9 mouse cellular contexts compared by ENCODE assay signal in the genomic region with DNA sequence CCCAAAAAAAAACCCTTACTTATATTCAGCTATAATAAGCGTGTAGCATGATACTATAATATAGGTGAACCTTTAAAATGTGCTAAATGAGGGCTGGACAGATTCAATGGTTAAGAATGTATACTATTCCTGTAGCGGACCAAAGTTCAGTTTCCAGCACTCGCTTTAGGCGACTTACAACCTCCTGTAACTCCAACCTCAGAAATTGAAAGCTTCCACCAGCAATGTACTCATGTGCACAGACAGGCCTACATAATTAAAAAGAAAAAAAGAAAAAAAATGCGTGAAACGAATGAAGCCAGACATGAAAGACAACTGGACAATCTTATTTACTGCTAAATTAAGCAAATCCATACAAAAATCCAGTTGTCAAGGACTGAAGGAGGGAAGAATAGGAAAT. TPM values are rescaled to one million over a fixed set of nuclear protein-coding genes. Genes with fewer than 3 reads are reported as not detected.
DNase-seq lines count a peak whose midpoint lies in the region; ATAC-seq and TF ChIP-seq lines count a peak whose summit lies in the region.
"Had no signal": no experiment of that assay in that cellular context is flagged by ENCODE, and none has a peak within 500 bp of the region (broad histone marks: within the 10 kb centered on the region; RNA-seq: fewer than 3 reads in every experiment).

No protein-coding gene starts in this region.

- TF ChIP-seq CTCF in ES-Bruce4 (IDR thresholded peaks at IDR 0.05; ENCODE audit: low read depth, low read length) = no peak

- H3K27ac ChIP-seq in hindbrain, embryonic 10.5 days = no peak overlapping the region
- H3K27ac ChIP-seq in hindbrain, embryonic 11.5 days (ENCODE audit: low read depth, low read length) = no peak overlapping the region
- H3K27ac ChIP-seq in ES-Bruce4 (ENCODE audit: insufficient read depth, low read length) = no peak overlapping the region
- H3K27ac ChIP-seq in forebrain, embryonic 12.5 days = no peak overlapping the region
- H3K27ac ChIP-seq in liver, embryonic 16.5 days (ENCODE audit: low read length) = no peak overlapping the region

- no peak for TF ChIP-seq EP300 in ES-Bruce4 (IDR thresholded peaks at IDR 0.05; ENCODE audit: insufficient read depth, low read depth, low read length)

- H3K36me3 ChIP-seq in hindbrain, embryonic 10.5 days = peaks cover 10% of the 10 kb centered on the region
- no peaks in the 10 kb centered on the region for H3K36me3 ChIP-seq in hindbrain, embryonic 11.5 days (ENCODE audit: control insufficient read depth, insufficient read depth, low read length)
- H3K36me3 ChIP-seq in ES-Bruce4 (ENCODE audit: control insufficient read depth, insufficient read depth, low read length, poor library complexity, severe bottlenecking) = peaks cover 2% of the 10 kb centered on the region
- H3K36me3 ChIP-seq in forebrain, embryonic 12.5 days (replicated peaks) = peaks cover 9% of the 10 kb centered on the region; the same call in 1 of the 2 replicates
- peaks cover 5% of the 10 kb centered on the region; the same call in 1 of the 2 replicates for H3K36me3 ChIP-seq in liver, embryonic 16.5 days (ENCODE audit: control insufficient read depth, insufficient read depth)

- H3K4me2 ChIP-seq in hindbrain, embryonic 11.5 days (replicated peaks; ENCODE audit: low read depth, low read length) = no peak overlapping the region
- peak overlapping the region; percentile 72; the same call in 1 of the 2 replicates for H3K4me2 ChIP-seq in forebrain, embryonic 12.5 days
- peak overlapping the region; percentile 64; the same call in 1 of the 2 replicates for H3K4me2 ChIP-seq in liver, embryonic 16.5 days (ENCODE audit: low read depth, low read length)

- no peak for ATAC-seq in hindbrain, embryonic 11.5 days (ENCODE audit: low FRiP score)
- ATAC-seq in forebrain, embryonic 12.5 days (ENCODE audit: low FRiP score) = no peak
- no peak for ATAC-seq in liver, embryonic 16.5 days (ENCODE audit: low read depth)

- H3K9ac ChIP-seq in hindbrain, embryonic 11.5 days (ENCODE audit: low read depth, low read length) = no peak overlapping the region
- peak overlapping the region; percentile 50; the same call in 1 of the 2 replicates for H3K9ac ChIP-seq in ES-Bruce4 (ENCODE audit: low read depth, poor library complexity, severe bottlenecking)
- H3K9ac ChIP-seq in forebrain, embryonic 12.5 days = no peak overlapping the region
- H3K9ac ChIP-seq in liver, embryonic 16.5 days (ENCODE audit: low read depth, low read length) = no peak overlapping the region

- H3K27me3 ChIP-seq in hindbrain, embryonic 10.5 days (ENCODE audit: insufficient read depth, poor library complexity, severe bottlenecking) = no peaks in the 10 kb centered on the region
- H3K27me3 ChIP-seq in hindbrain, embryonic 11.5 days (ENCODE audit: control insufficient read depth, insufficient read depth, low read length) = no peaks in the 10 kb centered on the region
- no peaks in the 10 kb centered on the region for H3K27me3 ChIP-seq in ES-Bruce4 (ENCODE audit: control insufficient read depth, insufficient read depth, low read length, poor library complexity, severe bottlenecking)
- H3K27me3 ChIP-seq in forebrain, embryonic 12.5 days = no peaks in the 10 kb centered on the region
- H3K27me3 ChIP-seq in liver, embryonic 16.5 days (ENCODE audit: control insufficient read depth, insufficient read depth, low read depth, low read length) = no peaks in the 10 kb centered on the region

- peak overlapping the region; percentile 77; the same call in 1 of the 2 replicates for H3K4me3 ChIP-seq in hindbrain, embryonic 10.5 days
- H3K4me3 ChIP-seq in hindbrain, embryonic 11.5 days (ENCODE audit: low read depth, low read length) = no peak overlapping the region
- no peak overlapping the region for H3K4me3 ChIP-seq in ES-Bruce4 (ENCODE audit: low read depth, low read length)
- no peak overlapping the region for H3K4me3 ChIP-seq in forebrain, embryonic 12.5 days (replicated peaks)
- no peak overlapping the region for H3K4me3 ChIP-seq in liver, embryonic 16.5 days (ENCODE audit: low read depth, low read length)

- H3K4me1 ChIP-seq in hindbrain, embryonic 10.5 days (replicated peaks) = peaks cover 20% of the 10 kb centered on the region
- H3K4me1 ChIP-seq in hindbrain, embryonic 11.5 days (replicated peaks; ENCODE audit: control insufficient read depth, insufficient read depth, low read length) = peaks cover 5% of the 10 kb centered on the region; the same call in 1 of the 2 replicates
- H3K4me1 ChIP-seq in ES-Bruce4 (ENCODE audit: control insufficient read depth, insufficient read depth, low read length) = no peaks in the 10 kb centered on the region
- H3K4me1 ChIP-seq in forebrain, embryonic 12.5 days = peaks cover 11% of the 10 kb centered on the region
- peaks cover 17% of the 10 kb centered on the region for H3K4me1 ChIP-seq in liver, embryonic 16.5 days (ENCODE audit: control insufficient read depth, low read depth, low read length)

- TF ChIP-seq POLR2A in ES-Bruce4 (IDR thresholded peaks at IDR 0.05; ENCODE audit: insufficient read depth, low read length) = no peak

- H3K9me3 ChIP-seq in hindbrain, embryonic 10.5 days = no peaks in the 10 kb centered on the region
- no peaks in the 10 kb centered on the region for H3K9me3 ChIP-seq in hindbrain, embryonic 11.5 days (ENCODE audit: control insufficient read depth, low read length)
- no peaks in the 10 kb centered on the region for H3K9me3 ChIP-seq in ES-Bruce4 (replicated peaks; ENCODE audit: control insufficient read depth, insufficient read depth, low read length, poor library complexity, severe bottlenecking)
- no peaks in the 10 kb centered on the region for H3K9me3 ChIP-seq in forebrain, embryonic 12.5 days
- no peaks in the 10 kb centered on the region for H3K9me3 ChIP-seq in liver, embryonic 16.5 days (replicated peaks; ENCODE audit: control insufficient read depth, low read length)

- DNase-seq in hindbrain, embryonic 10.5 days (ENCODE audit: low spot score) = no peak
- DNase-seq in hindbrain, embryonic 11.5 days (ENCODE audit: low spot score) = no peak
- no peak for DNase-seq in cerebellum, adult 9-11 months
- no peak for DNase-seq in adrenal gland, postnatal 14 days
- DNase-seq in adrenal gland, postnatal 4 days (ENCODE audit: low spot score in 2 of 2) = no peak

- WGBS in hindbrain, embryonic 10.5 days = 76% methylated on average over 6 of the region's 6 CpGs
- 74% methylated on average over 6 of the region's 6 CpGs for WGBS in hindbrain, embryonic 11.5 days
- 69% methylated on average over 6 of the region's 6 CpGs for WGBS in forebrain, embryonic 12.5 days
- 68% methylated on average over 6 of the region's 6 CpGs for WGBS in liver, embryonic 16.5 days (ENCODE audit: insufficient replicate concordance)

RNA-seq across cellular contexts. Expression of gene Commd1, which starts 0.7 kb away (rescaled TPM):
- polyA plus RNA-seq in hindbrain, embryonic 10.5 days (2016; fragmentation: Nextera tagmentation; extraction: Ambion mirVana) = 374 and 405 TPM in 2 replicates
- polyA plus RNA-seq in hindbrain, embryonic 11.5 days (2014; fragmentation: Nextera tagmentation; extraction: Ambion mirVana) = 401 and 411 TPM in 2 replicates
- 104 and 120 TPM in 2 replicates for polyA plus RNA-seq in ES-Bruce4 (2011; ENCODE audit: insufficient read depth, insufficient read length, low read depth, missing spikeins)
- polyA plus RNA-seq in forebrain, embryonic 12.5 days (2016; fragmentation: Nextera tagmentation; extraction: Ambion mirVana) = 313 and 317 TPM in 2 replicates
- 165 and 171 TPM in 2 replicates for polyA plus RNA-seq in liver, embryonic 16.5 days (2015; fragmentation: Nextera tagmentation; extraction: Ambion mirVana)
- total RNA-seq in adrenal gland, postnatal 14 days (2021) = 102 and 105 TPM in 2 replicates
- 100 to 1,000 TPM; 110 to 113 TPM for total RNA-seq in adrenal gland, postnatal 4 days (2021)

RNA-seq across cellular contexts. Expression of gene Gm28048, which starts 1.0 kb away (rescaled TPM):
- 3.3 and 4.5 TPM in 2 replicates for polyA plus RNA-seq in hindbrain, embryonic 10.5 days (2016; fragmentation: Nextera tagmentation; extraction: Ambion mirVana)
- polyA plus RNA-seq in hindbrain, embryonic 11.5 days (2014; fragmentation: Nextera tagmentation; extraction: Ambion mirVana) = 4.8 and 6.1 TPM in 2 replicates
- polyA plus RNA-seq in ES-Bruce4 (2011; ENCODE audit: insufficient read depth, insufficient read length, low read depth, missing spikeins) = 23.3 and 33.6 TPM in 2 replicates
- 4.7 and 5.1 TPM in 2 replicates for polyA plus RNA-seq in forebrain, embryonic 12.5 days (2016; fragmentation: Nextera tagmentation; extraction: Ambion mirVana)
- 6.4 and 8.8 TPM in 2 replicates for polyA plus RNA-seq in liver, embryonic 16.5 days (2015; fragmentation: Nextera tagmentation; extraction: Ambion mirVana)
- 27.5 and 33.1 TPM in 2 replicates for total RNA-seq in adrenal gland, postnatal 14 days (2021)
- total RNA-seq in adrenal gland, postnatal 4 days (2021) = 10 to 100 TPM; 45.7 to 50.1 TPM
- polyA plus RNA-seq: liver, adult 2 months had no signal

RNA-seq across cellular contexts. Expression of gene Cct4, which starts 7.5 kb away (rescaled TPM):
- polyA plus RNA-seq in hindbrain, embryonic 10.5 days (2016; fragmentation: Nextera tagmentation; extraction: Ambion mirVana) = 387 and 408 TPM in 2 replicates
- polyA plus RNA-seq in hindbrain, embryonic 11.5 days (2014; fragmentation: Nextera tagmentation; extraction: Ambion mirVana) = 446 and 457 TPM in 2 replicates
- polyA plus RNA-seq in ES-Bruce4 (2011; ENCODE audit: insufficient read depth, insufficient read length, low read depth, missing spikeins) = 618 and 646 TPM in 2 replicates
- 352 and 361 TPM in 2 replicates for polyA plus RNA-seq in forebrain, embryonic 12.5 days (2016; fragmentation: Nextera tagmentation; extraction: Ambion mirVana)
- polyA plus RNA-seq in liver, embryonic 16.5 days (2015; fragmentation: Nextera tagmentation; extraction: Ambion mirVana) = 103 and 111 TPM in 2 replicates
- 210 and 212 TPM in 2 replicates for total RNA-seq in adrenal gland, postnatal 14 days (2021)
- total RNA-seq in adrenal gland, postnatal 4 days (2021) = 100 to 1,000 TPM; 193 to 196 TPM

RNA-seq across cellular contexts. Expression of gene Zrsr1, which starts 11.0 kb away (rescaled TPM):
- polyA plus RNA-seq in hindbrain, embryonic 10.5 days (2016; fragmentation: Nextera tagmentation; extraction: Ambion mirVana) = 2.7 and 3.2 TPM in 2 replicates
- polyA plus RNA-seq in hindbrain, embryonic 11.5 days (2014; fragmentation: Nextera tagmentation; extraction: Ambion mirVana) = 4.7 and 5.2 TPM in 2 replicates
- polyA plus RNA-seq in ES-Bruce4 (2011; ENCODE audit: insufficient read depth, insufficient read length, low read depth, missing spikeins) = 19.6 and 21.1 TPM in 2 replicates
- 4.2 and 5.4 TPM in 2 replicates for polyA plus RNA-seq in forebrain, embryonic 12.5 days (2016; fragmentation: Nextera tagmentation; extraction: Ambion mirVana)
- 3.1 and 3.8 TPM in 2 replicates for polyA plus RNA-seq in liver, embryonic 16.5 days (2015; fragmentation: Nextera tagmentation; extraction: Ambion mirVana)
- 25.6 and 28.3 TPM in 2 replicates for total RNA-seq in adrenal gland, postnatal 14 days (2021)
- 10 to 100 TPM; 20.6 to 21.9 TPM for total RNA-seq in adrenal gland, postnatal 4 days (2021)

RNA-seq across cellular contexts. Expression of gene Fam161a, which starts 24.5 kb away (rescaled TPM):
- 2.9 and 4.0 TPM in 2 replicates for polyA plus RNA-seq in hindbrain, embryonic 10.5 days (2016; fragmentation: Nextera tagmentation; extraction: Ambion mirVana)
- 5.0 and 6.9 TPM in 2 replicates for polyA plus RNA-seq in hindbrain, embryonic 11.5 days (2014; fragmentation: Nextera tagmentation; extraction: Ambion mirVana)
- 2.1 and 3.2 TPM in 2 replicates for polyA plus RNA-seq in ES-Bruce4 (2011; ENCODE audit: insufficient read depth, insufficient read length, low read depth, missing spikeins)
- polyA plus RNA-seq in forebrain, embryonic 12.5 days (2016; fragmentation: Nextera tagmentation; extraction: Ambion mirVana) = 2.8 and 3.2 TPM in 2 replicates
- 0.81 and 1.4 TPM in 2 replicates for polyA plus RNA-seq in liver, embryonic 16.5 days (2015; fragmentation: Nextera tagmentation; extraction: Ambion mirVana)
- total RNA-seq in adrenal gland, postnatal 14 days (2021) = 40.7 and 45.5 TPM in 2 replicates
- total RNA-seq in adrenal gland, postnatal 4 days (2021) = 10 to 100 TPM; 20.6 to 22.5 TPM
